Mouse (Mus musculus) stomach, embryonic 15.5 days (tissue): ENCODE measurements around the gene Srrm4. TPM values are rescaled to one million over a fixed set of nuclear protein-coding genes. Genes with fewer than 3 reads are reported as not detected.
"Not testable (repeated sequence)": the region's sequence is repeated elsewhere in the genome, so short reads cannot be mapped to it uniquely, and the experiment has no call there.

Source experiments
- ATAC-seq: fragments of 200-750 bp; cut with Nextera tagmentation; 2 replicates; pipeline ENCODE4 v1.8.0; 2017; ENCODE audit warnings: low read depth, moderate number of reproducible peaks, moderate TSS enrichment; ENCODE audit not compliant: insufficient read depth, low FRiP score
- H3K27ac ChIP-seq: fragments of 300-500 bp; sonication (generic); 2 replicates; pipeline ENCODE4 v1.5.1; 2015; ENCODE audit warnings: mild to moderate bottlenecking, inconsistent platforms
- H3K27me3 ChIP-seq: fragments of 300-500 bp; sonication (generic); replicated peaks from 2 replicates; pipeline ENCODE4 v1.6.1; 2015; ENCODE audit warnings: inconsistent platforms
- H3K36me3 ChIP-seq: fragments of 300-500 bp; sonication (generic); 2 replicates; pipeline ENCODE4 v1.6.1; 2015; ENCODE audit warnings: inconsistent platforms
- H3K4me1 ChIP-seq: fragments of 300-500 bp; sonication (generic); 2 replicates; pipeline ENCODE4 v1.6.1; 2015; ENCODE audit warnings: inconsistent platforms
- H3K4me2 ChIP-seq: fragments of 300-500 bp; sonication (generic); 2 replicates; pipeline ENCODE4 v1.6.1; 2015; ENCODE audit warnings: mild to moderate bottlenecking, inconsistent platforms
- H3K4me3 ChIP-seq: fragments of 300-500 bp; sonication (generic); replicated peaks from 2 replicates; pipeline ENCODE4 v1.5.1; 2015; ENCODE audit warnings: inconsistent platforms
- H3K9ac ChIP-seq: fragments of 300-500 bp; sonication (generic); 2 replicates; pipeline ENCODE4 v1.6.1; 2015; ENCODE audit warnings: inconsistent platforms
- H3K9me3 ChIP-seq: fragments of 300-500 bp; sonication (generic); 2 replicates; pipeline ENCODE4 v1.6.1; 2016; ENCODE audit warnings: inconsistent platforms
- WGBS: fragments of 180-500 bp; shearing (Covaris S2); methylation state at CpG from one replicate; pipeline ENCODE4 v1.1.7; 2015; 5-methylcytosine and 5-hydroxymethylcytosine counted together
- polyA plus RNA-seq: library from polyadenylated mRNA; unstranded; fragments of >200 nt; fragmentation: Nextera tagmentation; extraction: Ambion mirVana; gene quantifications from 2 replicates; pipeline ENCODE4 v1.2.1, GENCODE M21; 2015

Gene Srrm4
- polyA plus RNA-seq, 1 experiment from 2014 or later: 1.4 TPM

GRCm38 (mm10) chr5:116434976-116435850 is 156.4 kb downstream of the Srrm4 start:
- H3K9ac ChIP-seq: no peak overlapping the region

GRCm38 (mm10) chr5:116432871-116433270 is 158.7 kb downstream of the Srrm4 start:
- WGBS: 57% methylated on average over 7 of the region's 7 CpGs
- H3K4me1 ChIP-seq: no peaks in the 10 kb centered on the region
- ATAC-seq: no peak
- no peak overlapping the region for H3K27ac ChIP-seq
- H3K4me3 ChIP-seq: no peak overlapping the region
- no peak overlapping the region for H3K4me2 ChIP-seq
- H3K9me3 ChIP-seq: no peaks in the 10 kb centered on the region
- no peaks in the 10 kb centered on the region for H3K36me3 ChIP-seq
- no peaks in the 10 kb centered on the region for H3K27me3 ChIP-seq
- no peak overlapping the region for H3K9ac ChIP-seq

More at GRCm38 (mm10) chr5:116434976-116435850, 156.4 kb downstream of the Srrm4 start:
- Histone ChIP-seq H3K4me1 (no peaks in the 10 kb centered on the region), H3K36me3 (no peaks in the 10 kb centered on the region), H3K27ac (no peak overlapping the region), H3K4me2 (no peak overlapping the region), H3K9me3 (no peaks in the 10 kb centered on the region), H3K4me3 (no peak overlapping the region), H3K27me3 (no peaks in the 10 kb centered on the region)
- ATAC-seq: no peak; the same call in 1 of the 2 replicates
- 59% methylated on average over 13 of the region's 13 CpGs for WGBS

- no peak overlapping the region for H3K4me2 ChIP-seq
- no peak overlapping the region for H3K4me3 ChIP-seq
- H3K9me3 ChIP-seq: no peaks in the 10 kb centered on the region
- WGBS: 73% methylated on average over 2 of the region's 2 CpGs
- no peaks in the 10 kb centered on the region for H3K27me3 ChIP-seq
- H3K4me1 ChIP-seq: peaks cover 23% of the 10 kb centered on the region
- no peaks in the 10 kb centered on the region for H3K36me3 ChIP-seq
- no peak overlapping the region for H3K9ac ChIP-seq
- no peak for ATAC-seq
- H3K27ac ChIP-seq: no peak overlapping the region
Measured at GRCm38 (mm10) chr5:116426701-116427100, 164.9 kb downstream of the Srrm4 start.

- peaks cover 27% of the 10 kb centered on the region for H3K4me1 ChIP-seq
- not testable (repeated sequence) for H3K4me2 ChIP-seq, ATAC-seq, H3K9ac ChIP-seq, H3K27me3 ChIP-seq, H3K9me3 ChIP-seq, H3K4me3 ChIP-seq, H3K36me3 ChIP-seq
- H3K27ac ChIP-seq: peak overlapping the region; percentile 31; the same call in 1 of the 2 replicates
- 60% methylated on average over 3 of the region's 3 CpGs for WGBS
Measured at GRCm38 (mm10) chr5:116425709-116426108, 165.9 kb downstream of the Srrm4 start.

GRCm38 (mm10) chr5:116425273-116425672 is 166.3 kb downstream of the Srrm4 start:
- Histone ChIP-seq H3K9ac (no peak overlapping the region), H3K27ac (peak overlapping the region; percentile 31; the same call in 1 of the 2 replicates), H3K27me3 (no peaks in the 10 kb centered on the region), H3K4me3 (no peak overlapping the region), H3K4me2 (no peak overlapping the region), H3K9me3 (no peaks in the 10 kb centered on the region), H3K4me1 (peaks cover 32% of the 10 kb centered on the region), H3K36me3 (no peaks in the 10 kb centered on the region)
- WGBS: 26% methylated on average over 7 of the region's 7 CpGs
- 0 out of 2 replicates have a peak, but pooled peaks have one; percentile 12 for ATAC-seq

- Histone ChIP-seq H3K4me2 (no peak overlapping the region), H3K36me3 (no peaks in the 10 kb centered on the region), H3K4me3 (no peak overlapping the region), H3K27me3 (no peaks in the 10 kb centered on the region), H3K4me1 (peaks cover 35% of the 10 kb centered on the region), H3K9ac (no peak overlapping the region), H3K9me3 (no peaks in the 10 kb centered on the region), H3K27ac (peak overlapping the region; percentile 88; the same call in 1 of the 2 replicates)
- 68% methylated on average over 8 of the region's 8 CpGs for WGBS
- no peak for ATAC-seq
Measured at GRCm38 (mm10) chr5:116423746-116424145, 167.9 kb downstream of the Srrm4 start.

GRCm38 (mm10) chr5:116422699-116423201 is 168.9 kb downstream of the Srrm4 start, which contains the start of gene Hspb8:
Gene Hspb8 (minus strand): TSS chr5:116422864.
- ATAC-seq: peak; percentile 80
- no peaks in the 10 kb centered on the region for H3K27me3 ChIP-seq
- peak within 1 kb of the TSS; percentile 62 for H3K4me2 ChIP-seq
- peaks cover 38% of the 10 kb centered on the region for H3K4me1 ChIP-seq
- peak within 1 kb of the TSS; percentile 88 for H3K27ac ChIP-seq
- H3K9me3 ChIP-seq: no peaks in the 10 kb centered on the region
- WGBS: under 1% methylated on average over 19 of the region's 20 CpGs
- peak within 1 kb of the TSS; percentile 45 for H3K4me3 ChIP-seq
- H3K9ac ChIP-seq: peak within 1 kb of the TSS; percentile 51
- H3K36me3 ChIP-seq: no peaks in the 10 kb centered on the region

- no peak for ATAC-seq
- H3K9ac ChIP-seq: peak overlapping the region; percentile 51
- WGBS: 52% methylated on average over 22 of the region's 22 CpGs
- H3K36me3 ChIP-seq: no peaks in the 10 kb centered on the region
- H3K9me3 ChIP-seq: no peaks in the 10 kb centered on the region
- H3K4me2 ChIP-seq: peak overlapping the region; percentile 62
- no peaks in the 10 kb centered on the region for H3K27me3 ChIP-seq
- peaks cover 38% of the 10 kb centered on the region for H3K4me1 ChIP-seq
- peak overlapping the region; percentile 88 for H3K27ac ChIP-seq
- peak overlapping the region; percentile 45 for H3K4me3 ChIP-seq
Measured at GRCm38 (mm10) chr5:116421791-116422481, 169.7 kb downstream of the Srrm4 start.

GRCm38 (mm10) chr5:116420759-116421225 is 170.8 kb downstream of the Srrm4 start:
- H3K9ac ChIP-seq: no peak overlapping the region
- no peaks in the 10 kb centered on the region for H3K27me3 ChIP-seq
- 18% methylated on average over 6 of the region's 6 CpGs for WGBS
- peaks cover 45% of the 10 kb centered on the region for H3K4me1 ChIP-seq
- ATAC-seq: peak; percentile 82
- H3K4me3 ChIP-seq: peak overlapping the region; percentile 28
- H3K36me3 ChIP-seq: no peaks in the 10 kb centered on the region
- H3K4me2 ChIP-seq: peak overlapping the region; percentile 49
- no peaks in the 10 kb centered on the region for H3K9me3 ChIP-seq
- peak overlapping the region; percentile 87 for H3K27ac ChIP-seq

GRCm38 (mm10) chr5:116420213-116420612 is 171.4 kb downstream of the Srrm4 start:
- H3K4me2 ChIP-seq: peak overlapping the region; percentile 49
- 95% methylated on average over 1 of the region's 1 CpGs for WGBS
- peak overlapping the region; percentile 87 for H3K27ac ChIP-seq
- H3K9me3 ChIP-seq: no peaks in the 10 kb centered on the region
- peak overlapping the region; percentile 28 for H3K4me3 ChIP-seq
- H3K27me3 ChIP-seq: no peaks in the 10 kb centered on the region
- H3K9ac ChIP-seq: no peak overlapping the region
- H3K36me3 ChIP-seq: no peaks in the 10 kb centered on the region
- ATAC-seq: no peak
- peaks cover 44% of the 10 kb centered on the region for H3K4me1 ChIP-seq

GRCm38 (mm10) chr5:116419322-116420045 is 172.1 kb downstream of the Srrm4 start:
- H3K4me1 ChIP-seq: peaks cover 43% of the 10 kb centered on the region
- WGBS: 49% methylated on average over 6 of the region's 6 CpGs
- H3K9me3 ChIP-seq: no peaks in the 10 kb centered on the region
- H3K27ac ChIP-seq: peak overlapping the region; percentile 87; the same call in 1 of the 2 replicates
- peak overlapping the region; percentile 28 for H3K4me3 ChIP-seq
- no peak for ATAC-seq
- H3K36me3 ChIP-seq: no peaks in the 10 kb centered on the region
- peak overlapping the region; percentile 49 for H3K4me2 ChIP-seq
- no peak overlapping the region for H3K9ac ChIP-seq
- H3K27me3 ChIP-seq: no peaks in the 10 kb centered on the region
